Mouse (Mus musculus) forebrain, embryonic 15.5 days (tissue): ENCODE results near the gene Cradd. TPM values are rescaled to one million over a fixed set of nuclear protein-coding genes. Genes with fewer than 3 reads are reported as not detected.

ENCODE experiments used
- ATAC-seq: fragments of 200-750 bp; cut with Nextera tagmentation; replicated peaks from 2 replicates; pipeline ENCODE4 v1.8.0; 2017; ENCODE audit warnings: mild to moderate bottlenecking, moderate TSS enrichment, moderate library complexity
- H3K27ac ChIP-seq: fragments of 300-500 bp; sonication (generic); replicated peaks from 2 replicates; pipeline ENCODE4 v1.5.1; 2015; ENCODE audit warnings: mild to moderate bottlenecking, inconsistent platforms
- H3K27me3 ChIP-seq: fragments of 300-500 bp; sonication (generic); 2 replicates; pipeline ENCODE4 v1.6.1; 2015; ENCODE audit warnings: inconsistent platforms
- H3K36me3 ChIP-seq: fragments of 300-500 bp; sonication (generic); 2 replicates; pipeline ENCODE4 v1.6.1; 2015; ENCODE audit warnings: mild to moderate bottlenecking, inconsistent platforms
- H3K4me1 ChIP-seq: fragments of 300-500 bp; sonication (generic); 2 replicates; pipeline ENCODE4 v1.6.1; 2015; ENCODE audit warnings: inconsistent platforms
- H3K4me2 ChIP-seq: fragments of 300-500 bp; sonication (generic); replicated peaks from 2 replicates; pipeline ENCODE4 v1.6.1; 2015; ENCODE audit warnings: mild to moderate bottlenecking, inconsistent platforms
- H3K4me3 ChIP-seq: fragments of 300-500 bp; sonication (generic); 2 replicates; pipeline ENCODE4 v1.5.1; 2015; ENCODE audit warnings: mild to moderate bottlenecking, inconsistent platforms
- H3K9ac ChIP-seq: fragments of 300-500 bp; sonication (generic); replicated peaks from 2 replicates; pipeline ENCODE4 v1.6.1; 2015; ENCODE audit warnings: mild to moderate bottlenecking, inconsistent platforms
- H3K9me3 ChIP-seq: fragments of 300-500 bp; sonication (generic); 2 replicates; pipeline ENCODE4 v1.6.1; 2016; ENCODE audit warnings: inconsistent platforms
- WGBS: fragments of 180-500 bp; shearing (Covaris S2); methylation state at CpG from one replicate; pipeline ENCODE4 v1.1.7; 2015; ENCODE audit warnings: mixed read lengths; 5-methylcytosine and 5-hydroxymethylcytosine counted together
- polyA plus RNA-seq: library from polyadenylated mRNA; unstranded; fragments of >200 nt; fragmentation: Nextera tagmentation; extraction: Ambion mirVana; gene quantifications from 2 replicates; pipeline ENCODE4 v1.2.1, GENCODE M21; 2015

Cradd gene
- polyA plus RNA-seq, 1 experiment from 2014 or later, result 10.1 TPM

- H3K4me3 ChIP-seq, result no peak overlapping the region
- peaks cover 18% of the 10 kb centered on the region for H3K4me1 ChIP-seq
- H3K9ac ChIP-seq, result no peak overlapping the region
- no peaks in the 10 kb centered on the region for H3K36me3 ChIP-seq
- H3K9me3 ChIP-seq, result no peaks in the 10 kb centered on the region
- WGBS, result 74% methylated on average over 5 of the region's 5 CpGs
- no peak overlapping the region for H3K27ac ChIP-seq
- H3K27me3 ChIP-seq, result no peaks in the 10 kb centered on the region
- H3K4me2 ChIP-seq, result no peak overlapping the region
- ATAC-seq, result no peak
Observed at GRCm38 (mm10) chr10:95314019-95314418, 9.9 kb downstream of the Cradd start.

- no peak for ATAC-seq
- WGBS, result 87% methylated on average over 9 of the region's 9 CpGs
- H3K9me3 ChIP-seq, result no peaks in the 10 kb centered on the region
Observed at GRCm38 (mm10) chr10:95313524-95313923, 10.4 kb downstream of the Cradd start.

GRCm38 (mm10) chr10:95310688-95311441 is 13.1 kb downstream of the Cradd start:
- no peak overlapping the region for H3K4me3 ChIP-seq
- no peaks in the 10 kb centered on the region for H3K9me3 ChIP-seq
- no peaks in the 10 kb centered on the region for H3K36me3 ChIP-seq
- peaks cover 31% of the 10 kb centered on the region for H3K4me1 ChIP-seq
- H3K27me3 ChIP-seq, result no peaks in the 10 kb centered on the region
- 0 out of 2 replicates have a peak overlapping the region, but pooled peaks have one; percentile 14 for H3K9ac ChIP-seq
- ATAC-seq, result peak; percentile 74
- peak overlapping the region; percentile 78 for H3K27ac ChIP-seq
- H3K4me2 ChIP-seq, result peak overlapping the region; percentile 20
- 8% methylated on average over 21 of the region's 21 CpGs for WGBS

More at GRCm38 (mm10) chr10:95313524-95313923, 10.4 kb downstream of the Cradd start:
- no peaks in the 10 kb centered on the region for H3K36me3 ChIP-seq
- no peak overlapping the region for H3K4me3 ChIP-seq
- peaks cover 19% of the 10 kb centered on the region for H3K4me1 ChIP-seq
- H3K9ac ChIP-seq, result no peak overlapping the region
- H3K4me2 ChIP-seq, result no peak overlapping the region
- H3K27me3 ChIP-seq, result no peaks in the 10 kb centered on the region
- H3K27ac ChIP-seq, result no peak overlapping the region

GRCm38 (mm10) chr10:95309412-95310322 is 14.3 kb downstream of the Cradd start:
- Histone ChIP-seq H3K4me3 (no peak overlapping the region), H3K9ac (no peak overlapping the region), H3K4me1 (peaks cover 31% of the 10 kb centered on the region), H3K9me3 (no peaks in the 10 kb centered on the region), H3K4me2 (no peak overlapping the region), H3K27ac (no peak overlapping the region), H3K27me3 (no peaks in the 10 kb centered on the region), H3K36me3 (no peaks in the 10 kb centered on the region)
- WGBS, result 45% methylated on average over 13 of the region's 13 CpGs
- no peak for ATAC-seq

GRCm38 (mm10) chr10:95308991-95309390 is 14.9 kb downstream of the Cradd start:
- no peaks in the 10 kb centered on the region for H3K9me3 ChIP-seq
- H3K27me3 ChIP-seq, result no peaks in the 10 kb centered on the region
- ATAC-seq, result no peak
- H3K27ac ChIP-seq, result no peak overlapping the region
- 79% methylated on average over 12 of the region's 12 CpGs for WGBS
- H3K4me2 ChIP-seq, result no peak overlapping the region
- no peaks in the 10 kb centered on the region for H3K36me3 ChIP-seq
- peaks cover 31% of the 10 kb centered on the region for H3K4me1 ChIP-seq
- H3K4me3 ChIP-seq, result no peak overlapping the region
- H3K9ac ChIP-seq, result no peak overlapping the region

GRCm38 (mm10) chr10:95307916-95308315 is 16.0 kb downstream of the Cradd start:
- H3K9me3 ChIP-seq, result no peaks in the 10 kb centered on the region
- no peak overlapping the region for H3K27ac ChIP-seq
- no peaks in the 10 kb centered on the region for H3K27me3 ChIP-seq
- H3K9ac ChIP-seq, result no peak overlapping the region
- WGBS, result 90% methylated on average over 5 of the region's 5 CpGs
- H3K36me3 ChIP-seq, result no peaks in the 10 kb centered on the region
- H3K4me3 ChIP-seq, result no peak overlapping the region
- H3K4me1 ChIP-seq, result peaks cover 31% of the 10 kb centered on the region
- H3K4me2 ChIP-seq, result no peak overlapping the region
- ATAC-seq, result no peak

- Histone ChIP-seq H3K4me3 (no peak overlapping the region), H3K4me2 (no peak overlapping the region), H3K27me3 (no peaks in the 10 kb centered on the region), H3K36me3 (no peaks in the 10 kb centered on the region), H3K9me3 (no peaks in the 10 kb centered on the region), H3K27ac (no peak overlapping the region), H3K4me1 (peaks cover 31% of the 10 kb centered on the region), H3K9ac (no peak overlapping the region)
- no peak for ATAC-seq
- 29% methylated on average over 11 of the region's 11 CpGs for WGBS
Observed at GRCm38 (mm10) chr10:95306824-95307552, 16.9 kb downstream of the Cradd start.

- Histone ChIP-seq H3K27me3 (no peaks in the 10 kb centered on the region), H3K9ac (no peak overlapping the region), H3K27ac (no peak overlapping the region), H3K4me2 (no peak overlapping the region), H3K36me3 (no peaks in the 10 kb centered on the region), H3K9me3 (no peaks in the 10 kb centered on the region), H3K4me1 (peaks cover 14% of the 10 kb centered on the region; the same call in 1 of the 2 replicates), H3K4me3 (no peak overlapping the region)
- WGBS, result 55% methylated on average over 4 of the region's 4 CpGs
- no peak for ATAC-seq
Observed at GRCm38 (mm10) chr10:95304240-95304639, 19.7 kb downstream of the Cradd start.

GRCm38 (mm10) chr10:95302211-95303163 is 21.4 kb downstream of the Cradd start:
- WGBS, result 45% methylated on average over 12 of the region's 12 CpGs
- H3K27me3 ChIP-seq, result no peaks in the 10 kb centered on the region
- H3K4me3 ChIP-seq, result no peak overlapping the region
- no peak overlapping the region for H3K27ac ChIP-seq
- H3K9me3 ChIP-seq, result no peaks in the 10 kb centered on the region
- H3K9ac ChIP-seq, result no peak overlapping the region
- H3K36me3 ChIP-seq, result no peaks in the 10 kb centered on the region
- H3K4me2 ChIP-seq, result no peak overlapping the region
- ATAC-seq, result no peak
- H3K4me1 ChIP-seq, result peaks cover 15% of the 10 kb centered on the region

- 91% methylated on average over 8 of the region's 8 CpGs for WGBS
- no peak for ATAC-seq
Observed at GRCm38 (mm10) chr10:95300178-95300793, 23.6 kb downstream of the Cradd start.

GRCm38 (mm10) chr10:95299808-95300133 is 24.2 kb downstream of the Cradd start:
- Histone ChIP-seq H3K4me2 (no peak overlapping the region), H3K27me3 (no peaks in the 10 kb centered on the region), H3K9ac (no peak overlapping the region), H3K27ac (no peak overlapping the region), H3K4me3 (no peak overlapping the region), H3K4me1 (peaks cover 13% of the 10 kb centered on the region), H3K9me3 (no peaks in the 10 kb centered on the region), H3K36me3 (no peaks in the 10 kb centered on the region)
- 88% methylated on average over 7 of the region's 7 CpGs for WGBS
- ATAC-seq, result no peak

More at GRCm38 (mm10) chr10:95300178-95300793, 23.6 kb downstream of the Cradd start:
- Histone ChIP-seq H3K9me3 (no peaks in the 10 kb centered on the region), H3K36me3 (no peaks in the 10 kb centered on the region), H3K9ac (no peak overlapping the region), H3K4me3 (no peak overlapping the region), H3K4me1 (peaks cover 13% of the 10 kb centered on the region), H3K4me2 (no peak overlapping the region), H3K27me3 (no peaks in the 10 kb centered on the region), H3K27ac (no peak overlapping the region)
